Mouse (Mus musculus): ENCODE measurements around the gene Gal3st2c.

DNA sequence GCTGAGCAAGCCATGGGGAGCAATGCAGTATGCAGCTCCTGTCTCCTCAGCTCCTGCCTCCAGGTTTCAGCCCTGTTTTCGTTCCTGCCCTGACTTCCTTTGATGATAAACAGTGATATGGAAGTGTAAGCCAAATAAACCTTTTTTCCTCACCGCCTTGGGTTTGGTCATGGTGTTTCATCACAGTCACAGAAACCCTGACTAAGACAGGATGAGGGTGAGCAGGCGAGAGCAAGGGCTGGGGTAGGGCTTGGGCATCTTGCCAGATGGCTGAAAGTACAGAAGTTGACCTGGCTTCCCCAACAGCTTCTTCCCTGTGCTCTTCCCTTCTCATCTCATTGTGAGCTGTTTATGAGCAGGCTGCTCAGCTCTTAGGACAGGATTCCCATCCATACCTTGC is 65.7 kb downstream of the Gal3st2c start:
- TF ChIP-seq CTCF (IDR thresholded peaks at IDR 0.05; ENCODE audit: low read depth, low read length) (no peak), TAL1 (conservative IDR thresholded peaks at IDR 0.05; ENCODE audit: low read depth, low read length) (no peak), GATA1 (IDR thresholded peaks at IDR 0.05; ENCODE audit: borderline replicate concordance, low read length) (no peak), GATA2 (IDR thresholded peaks at IDR 0.05; ENCODE audit: borderline replicate concordance, low read depth, low read length) (no peak)
